Mouse (Mus musculus): ENCODE results near the gene Tmem138.
A peak's percentile ranks its signal among the peaks of the same experiment; 100 is the strongest.

The Tmem138 gene

GRCm38 (mm10) chr19:10576690-10577561 lies at the start of gene Tmem138, which contains the start of gene Cyb561a3:
TSS of gene Tmem138 (minus strand) at chr19:10577362.
TSS of gene Cyb561a3 (plus strand) at chr19:10577172.
- DNase-seq, result peak; percentile 97

GRCm38 (mm10) chr19:10608573-10609240 lies 31.5 kb upstream of the Tmem138 start:
- DNase-seq, result peak; percentile 28

DNA sequence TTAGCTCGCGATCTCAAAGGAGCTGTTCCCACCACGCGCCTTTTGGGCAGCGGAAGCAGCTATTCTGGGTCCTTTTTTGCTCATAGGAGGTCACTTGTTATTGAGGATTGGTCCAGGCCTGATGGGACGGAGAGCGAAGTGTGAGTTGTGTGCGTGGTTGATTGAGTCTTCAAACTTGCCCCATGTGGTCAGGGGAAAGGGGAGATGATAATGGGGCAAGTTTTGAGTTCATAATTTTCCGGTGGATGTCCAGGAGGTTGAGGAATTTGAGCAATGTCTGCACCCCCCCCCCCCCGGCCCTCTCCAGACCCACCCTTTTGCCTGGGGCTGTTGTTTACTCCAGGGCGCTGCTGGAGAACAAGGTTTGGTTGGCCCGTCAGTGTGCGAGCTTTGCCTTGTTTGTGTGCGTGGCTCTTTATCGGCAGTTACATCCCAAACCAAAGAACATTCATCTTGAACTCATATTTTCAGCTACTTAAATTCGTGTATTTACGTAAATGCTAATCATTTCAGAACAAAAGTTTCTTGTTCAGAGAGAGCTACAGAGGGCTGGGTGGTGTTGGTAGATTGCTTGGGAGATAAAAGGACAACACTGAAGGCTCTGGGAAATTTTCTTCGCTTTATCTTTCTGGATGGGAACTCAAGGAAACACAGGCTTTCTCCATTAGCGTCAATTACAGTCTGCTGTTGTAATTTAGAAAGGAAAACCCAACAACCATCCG lies 28.9 kb upstream of the Tmem138 start:
- DNase-seq, result peak; percentile 31

GRCm38 (mm10) chr19:10605293-10605900 lies 28.2 kb upstream of the Tmem138 start, which contains the start of the genes Ddb1 and Tkfc:
TSS of gene Ddb1 (plus strand) at chr19:10605327.
TSS of gene Tkfc (minus strand) at chr19:10605654.
- DNase-seq, result peak; percentile 99

GRCm38 (mm10) chr19:10604534-10604933 lies 27.4 kb upstream of the Tmem138 start:
- DNase-seq, result no peak

DNA sequence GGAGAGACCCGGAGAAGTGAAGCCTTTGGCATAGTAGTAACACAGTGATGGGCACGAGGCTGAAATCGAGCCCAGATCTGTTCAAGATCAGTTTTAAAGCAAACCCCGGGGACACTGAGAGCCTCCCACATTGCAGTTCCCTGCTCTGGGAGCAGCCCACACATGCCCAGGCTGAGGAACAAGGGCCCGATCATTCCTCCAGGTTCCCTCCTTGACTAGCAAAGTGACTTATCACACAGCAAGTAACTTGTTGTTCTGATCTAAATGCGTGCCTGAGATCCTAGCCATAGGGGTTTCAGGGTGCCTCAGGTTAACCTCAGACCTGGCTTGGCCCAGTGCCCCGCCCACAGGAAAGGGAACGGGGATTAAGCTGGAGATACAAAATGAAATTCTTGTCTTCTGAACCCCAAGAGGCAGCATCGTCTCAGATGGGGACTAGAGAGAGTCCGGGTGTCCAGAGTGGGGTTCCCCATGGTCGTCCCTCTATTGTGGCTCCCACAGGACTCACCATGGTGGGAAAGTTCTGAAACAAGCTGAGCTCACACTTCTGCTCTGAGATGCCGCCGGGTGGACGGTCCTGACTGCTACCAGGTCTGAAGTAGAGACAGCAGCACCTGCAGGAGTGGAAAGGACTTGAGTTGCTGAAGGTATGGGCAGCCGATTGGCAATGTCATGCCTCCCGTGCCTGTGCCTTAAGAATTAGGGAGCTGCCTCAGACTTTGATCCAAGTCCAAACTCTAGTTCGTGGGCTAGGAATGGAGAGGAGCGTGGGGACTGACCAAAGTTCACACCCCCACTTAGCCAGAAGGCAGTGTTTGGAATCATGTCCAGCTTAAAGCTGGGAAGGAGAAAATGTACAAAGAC lies 26.7 kb upstream of the Tmem138 start:
- DNase-seq, result no peak

GRCm38 (mm10) chr19:10602787-10603186 lies 25.6 kb upstream of the Tmem138 start:
- DNase-seq, result peak; percentile 95

GRCm38 (mm10) chr19:10602247-10602769 lies 25.1 kb upstream of the Tmem138 start:
- no peak for DNase-seq

DNA sequence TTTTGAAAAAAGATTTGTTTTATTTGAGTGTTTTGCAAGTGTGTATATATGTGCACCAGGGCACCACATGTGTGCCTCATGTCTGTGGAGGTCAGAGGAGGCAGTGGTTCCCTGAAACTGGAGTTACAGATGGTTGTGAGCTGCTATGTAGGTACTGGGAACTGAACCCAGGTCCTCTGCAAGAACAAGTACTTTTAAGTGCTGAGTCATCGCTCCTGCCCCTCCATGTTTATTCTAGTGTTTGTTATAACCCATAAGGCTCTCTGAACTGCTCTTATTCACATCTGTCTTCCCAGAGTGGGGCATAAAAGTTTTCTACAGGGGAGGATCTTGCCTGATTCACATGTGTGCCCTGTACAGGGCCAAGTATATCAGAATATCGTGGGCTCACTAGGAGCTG lies 22.5 kb upstream of the Tmem138 start:
- DNase-seq, result no peak

DNA sequence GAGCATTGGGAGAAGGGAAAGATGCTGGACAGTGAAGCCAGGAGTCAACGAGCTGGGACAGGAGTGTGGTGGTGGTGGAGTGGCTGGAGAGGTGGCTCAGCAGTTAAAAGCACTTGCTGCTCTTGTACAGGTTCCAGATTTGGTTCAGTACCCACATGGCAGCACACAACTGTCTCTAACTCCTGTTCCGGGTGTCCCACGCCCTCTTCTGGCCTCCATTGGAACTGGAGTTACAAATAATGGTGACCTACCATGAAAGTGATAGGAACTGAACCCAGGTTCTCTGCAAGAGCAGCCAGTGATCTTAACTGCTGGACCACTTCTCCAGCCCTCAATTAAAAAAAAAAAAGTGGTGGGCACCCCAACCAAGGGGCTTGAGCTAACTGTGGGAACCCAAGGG lies 21.0 kb upstream of the Tmem138 start:
- no peak for DNase-seq

DNA sequence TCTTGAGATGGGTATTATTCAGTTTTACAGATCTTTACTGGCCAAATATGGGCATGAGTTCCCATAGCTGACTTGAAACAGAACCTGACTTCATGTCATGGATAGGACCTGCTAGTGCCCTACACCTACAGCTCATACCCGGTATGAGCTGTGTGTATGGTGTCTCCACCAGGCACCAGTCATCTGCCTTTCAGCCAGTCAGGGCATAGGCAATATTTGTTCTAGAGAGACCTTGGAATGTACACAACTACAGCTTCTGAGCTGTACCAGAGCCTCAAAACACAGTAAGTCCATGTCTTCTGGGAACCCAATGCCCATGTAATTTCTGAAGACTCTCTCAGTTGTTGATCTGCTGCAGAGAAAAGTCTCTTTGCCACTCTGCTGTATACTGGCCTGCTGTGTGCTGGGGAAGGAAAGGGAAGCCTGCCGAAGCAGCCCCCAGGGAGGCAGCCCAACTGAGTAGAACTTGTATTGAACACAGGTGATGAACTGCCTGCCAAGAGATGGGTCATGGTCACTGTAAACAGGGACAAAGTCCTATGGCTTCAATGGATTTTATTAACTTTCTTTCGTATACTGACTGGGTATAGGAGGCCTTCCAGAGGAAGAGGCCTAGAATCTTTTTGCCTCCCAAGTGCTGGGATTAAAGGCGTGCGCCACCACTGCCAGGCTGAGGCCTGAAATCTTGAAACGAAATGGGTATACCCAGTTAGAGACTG lies 14.7 kb upstream of the Tmem138 start:
- DNase-seq, result no peak

- no peak for DNase-seq
Measured at GRCm38 (mm10) chr19:10590301-10590700, 13.1 kb upstream of the Tmem138 start.

DNA sequence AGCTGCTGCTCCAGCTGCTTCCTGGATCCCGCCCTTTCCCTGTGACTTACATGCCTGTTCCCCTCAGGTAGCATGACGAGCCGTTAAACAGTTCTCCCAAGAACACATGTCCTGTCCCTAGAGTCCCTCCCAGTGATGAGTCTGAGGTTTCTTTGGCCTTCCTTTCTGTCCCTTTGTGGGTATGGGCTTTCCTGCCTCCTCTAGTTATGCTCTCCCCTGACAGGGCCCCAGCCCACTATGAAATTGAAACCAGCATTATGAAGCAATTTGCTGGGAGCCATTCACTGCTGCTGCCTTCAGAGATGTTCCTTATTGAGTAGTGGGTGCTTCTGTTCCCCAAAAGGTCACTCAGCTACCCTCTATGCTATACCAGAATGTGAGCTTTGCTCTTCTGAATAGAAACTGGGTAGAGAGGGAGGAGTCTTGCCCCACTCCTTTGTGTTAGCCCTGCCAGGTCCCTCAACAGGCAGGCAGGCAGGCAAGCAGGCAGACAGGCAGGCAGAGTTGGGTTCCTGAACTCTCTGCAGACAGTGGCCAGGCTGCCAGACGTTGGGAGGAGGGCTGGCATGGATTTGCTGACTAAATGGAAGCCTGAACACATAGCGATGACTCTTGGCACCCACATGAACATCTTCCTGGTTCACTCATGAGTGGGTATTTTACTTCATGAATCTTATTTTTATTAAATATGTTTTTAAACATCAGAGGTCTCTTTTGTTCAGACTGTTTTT lies 12.1 kb upstream of the Tmem138 start:
- no peak for DNase-seq

DNA sequence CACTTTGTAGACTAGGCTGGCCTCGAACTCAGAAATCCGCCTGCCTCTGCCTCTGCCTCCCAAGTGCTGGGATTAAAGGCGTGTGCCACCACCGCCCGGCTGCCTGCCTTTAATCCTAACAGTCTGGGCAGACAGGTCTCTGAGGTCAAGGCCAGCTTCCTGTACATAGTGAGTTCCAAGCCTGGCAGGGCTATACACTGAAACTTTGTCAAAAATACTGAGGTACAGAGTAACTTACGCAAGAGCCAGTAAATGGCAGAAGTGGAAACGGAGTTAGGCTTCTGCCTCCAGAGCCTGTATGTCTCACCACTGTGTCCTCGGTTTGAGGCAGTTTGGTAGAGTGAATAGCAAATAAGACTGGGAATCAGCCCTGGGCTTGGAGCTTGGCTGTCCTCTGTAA lies 10.1 kb upstream of the Tmem138 start:
- no peak for DNase-seq

DNA sequence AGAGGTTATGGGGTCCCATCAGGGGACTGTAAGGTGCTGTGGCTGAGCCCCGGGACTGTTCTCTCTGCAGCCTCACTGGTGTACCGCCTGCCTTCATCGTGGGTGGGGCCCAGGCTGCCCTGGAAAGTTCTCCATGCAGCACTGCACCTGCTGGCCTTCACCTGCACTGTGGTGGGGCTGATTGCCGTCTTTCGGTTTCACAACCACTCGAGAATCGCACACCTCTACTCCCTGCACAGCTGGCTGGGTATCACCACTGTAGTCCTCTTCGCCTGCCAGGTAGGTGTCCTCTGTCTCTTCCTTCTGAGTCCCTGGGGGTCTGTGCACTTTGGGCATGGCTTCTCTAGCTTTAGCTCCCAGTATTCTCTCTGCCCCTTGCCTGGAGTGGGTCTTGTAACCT lies 8.0 kb upstream of the Tmem138 start:
- DNase-seq, result no peak

- no peak for DNase-seq
Measured at GRCm38 (mm10) chr19:10583550-10584146, 6.5 kb upstream of the Tmem138 start.

GRCm38 (mm10) chr19:10581984-10582383 lies 4.8 kb upstream of the Tmem138 start:
- no peak for DNase-seq

GRCm38 (mm10) chr19:10580761-10581160 lies 3.6 kb upstream of the Tmem138 start:
- DNase-seq, result no peak

GRCm38 (mm10) chr19:10580102-10580501 lies 2.9 kb upstream of the Tmem138 start:
- DNase-seq, result no peak

DNA sequence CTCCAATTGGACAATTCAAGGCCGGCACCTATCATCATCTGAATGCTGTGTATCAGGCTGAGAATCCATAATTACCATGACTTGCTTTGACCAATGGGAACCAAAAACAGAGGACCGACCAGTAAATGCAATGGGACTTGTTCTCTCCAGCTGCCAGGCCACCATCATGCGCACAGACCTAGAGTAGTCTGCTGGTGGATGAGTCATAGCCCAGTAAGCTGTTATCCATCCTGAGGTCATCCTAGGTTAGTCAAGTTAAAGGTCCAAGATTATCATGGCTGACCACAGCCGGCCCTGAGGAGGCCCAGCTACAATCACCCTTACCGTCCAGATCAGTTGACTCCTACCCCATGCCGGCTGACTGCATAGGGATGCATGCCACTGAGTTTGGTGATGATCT lies 7.5 kb downstream of the Tmem138 start:
- no peak for DNase-seq

Measured in lung, postnatal 10 days (tissue).